Mouse (Mus musculus): ENCODE measurements around the gene BC016579. TPM values are rescaled to one million over a fixed set of nuclear protein-coding genes. Genes with fewer than 3 reads are reported as not detected.

The BC016579 gene
- polyA plus RNA-seq, 1 experiment from 2014 or later: 10.6 TPM

GRCm38 (mm10) chr16:45654465-45654864 lies 597 bp upstream of the BC016579 start:
- Histone ChIP-seq H3K27me3 (ENCODE audit: control insufficient read depth, insufficient read depth, low read length) (no peaks in the 10 kb centered on the region), H3K27ac (replicated peaks) (peak overlapping the region; percentile 91), H3K4me3 (ENCODE audit: low read depth, low read length) (peak overlapping the region; percentile 43; the same call in 1 of the 2 replicates), H3K9me3 (ENCODE audit: control insufficient read depth, low read length) (no peaks in the 10 kb centered on the region), H3K9ac (ENCODE audit: low read length) (no peak overlapping the region), H3K4me2 (replicated peaks; ENCODE audit: low read depth) (peak overlapping the region; percentile 60), H3K4me1 (replicated peaks; ENCODE audit: control insufficient read depth, insufficient read depth) (no peaks in the 10 kb centered on the region), H3K36me3 (ENCODE audit: control insufficient read depth, insufficient read depth, low read length) (no peaks in the 10 kb centered on the region)
- 46% methylated on average over 9 of the region's 9 CpGs for WGBS
- TF ChIP-seq CTCF (IDR thresholded peaks at IDR 0.05; ENCODE audit: low read depth): no peak
- DNase-seq (ENCODE audit: low spot score): no peak
- ATAC-seq (ENCODE audit: low FRiP score, low TSS enrichment): no peak

- no peaks in the 10 kb centered on the region for H3K36me3 ChIP-seq (ENCODE audit: control insufficient read depth, insufficient read depth, low read length)
- no peaks in the 10 kb centered on the region for H3K27me3 ChIP-seq (ENCODE audit: control insufficient read depth, insufficient read depth, low read length)
- TF ChIP-seq EP300 (optimal IDR thresholded peaks at IDR 0.05) (no peak), CTCF (IDR thresholded peaks at IDR 0.05; ENCODE audit: low read depth) (peak; percentile 27; the same call in 1 of the 2 replicates)
- peak overlapping the region; percentile 91 for H3K27ac ChIP-seq (replicated peaks)
- no peaks in the 10 kb centered on the region for H3K9me3 ChIP-seq (ENCODE audit: control insufficient read depth, low read length)
- H3K4me2 ChIP-seq (replicated peaks; ENCODE audit: low read depth): peak overlapping the region; percentile 60
- 10% methylated on average over 17 of the region's 17 CpGs for WGBS
- DNase-seq (ENCODE audit: low spot score): peak; percentile 60
- H3K9ac ChIP-seq (ENCODE audit: low read length): peak overlapping the region; percentile 65
- peak; percentile 25; the same call in 1 of the 2 replicates for ATAC-seq (ENCODE audit: low FRiP score, low TSS enrichment)
- H3K4me3 ChIP-seq (ENCODE audit: low read depth, low read length): peak overlapping the region; percentile 43
- H3K4me1 ChIP-seq (replicated peaks; ENCODE audit: control insufficient read depth, insufficient read depth): no peaks in the 10 kb centered on the region
Measured at GRCm38 (mm10) chr16:45653009-45653933, 597 bp downstream of the BC016579 start.

- no peaks in the 10 kb centered on the region for H3K36me3 ChIP-seq (ENCODE audit: control insufficient read depth, insufficient read depth, low read length)
- peak overlapping the region; percentile 91; the same call in 1 of the 2 replicates for H3K27ac ChIP-seq (replicated peaks)
- H3K4me3 ChIP-seq (ENCODE audit: low read depth, low read length): no peak overlapping the region
- H3K27me3 ChIP-seq (ENCODE audit: control insufficient read depth, insufficient read depth, low read length): no peaks in the 10 kb centered on the region
- 0 out of 2 replicates have a peak, but pooled peaks have one; percentile 13 for ATAC-seq (ENCODE audit: low FRiP score, low TSS enrichment)
- H3K9ac ChIP-seq (ENCODE audit: low read length): no peak overlapping the region
- H3K4me2 ChIP-seq (replicated peaks; ENCODE audit: low read depth): peak overlapping the region; percentile 27
- no peak for DNase-seq (ENCODE audit: low spot score)
- 45% methylated on average over 2 of the region's 2 CpGs for WGBS
- H3K9me3 ChIP-seq (ENCODE audit: control insufficient read depth, low read length): no peaks in the 10 kb centered on the region
- H3K4me1 ChIP-seq (replicated peaks; ENCODE audit: control insufficient read depth, insufficient read depth): no peaks in the 10 kb centered on the region
- TF ChIP-seq EP300 (optimal IDR thresholded peaks at IDR 0.05): no peak
- no peak for TF ChIP-seq CTCF (IDR thresholded peaks at IDR 0.05; ENCODE audit: low read depth)
Measured at GRCm38 (mm10) chr16:45651497-45651896, 2.4 kb downstream of the BC016579 start.

GRCm38 (mm10) chr16:45644380-45644779 lies 9.5 kb downstream of the BC016579 start:
- no peaks in the 10 kb centered on the region for H3K27me3 ChIP-seq (ENCODE audit: control insufficient read depth, insufficient read depth, low read length)
- TF ChIP-seq EP300 (optimal IDR thresholded peaks at IDR 0.05) (no peak), CTCF (IDR thresholded peaks at IDR 0.05; ENCODE audit: low read depth) (no peak)
- H3K27ac ChIP-seq (replicated peaks): no peak overlapping the region; the same call in 1 of the 2 replicates
- ATAC-seq (ENCODE audit: low FRiP score, low TSS enrichment) (peak; percentile 80), DNase-seq (ENCODE audit: low spot score) (peak; percentile 34)
- whole genome bisulfite sequencing: 49% methylated on average over 6 of the region's 6 CpGs
- H3K4me2 ChIP-seq (replicated peaks; ENCODE audit: low read depth): no peak overlapping the region
- no peak overlapping the region for H3K9ac ChIP-seq (ENCODE audit: low read length)
- H3K4me1 ChIP-seq (replicated peaks; ENCODE audit: control insufficient read depth, insufficient read depth): 0 out of 2 replicates have a peak, but pooled peaks cover 2% of the 10 kb centered on the region
- H3K4me3 ChIP-seq (ENCODE audit: low read depth, low read length): no peak overlapping the region
- no peaks in the 10 kb centered on the region for H3K9me3 ChIP-seq (ENCODE audit: control insufficient read depth, low read length)
- no peaks in the 10 kb centered on the region for H3K36me3 ChIP-seq (ENCODE audit: control insufficient read depth, insufficient read depth, low read length)

- Histone ChIP-seq H3K36me3 (ENCODE audit: control insufficient read depth, insufficient read depth, low read length) (no peaks in the 10 kb centered on the region), H3K4me1 (replicated peaks; ENCODE audit: control insufficient read depth, insufficient read depth) (0 out of 2 replicates have a peak, but pooled peaks cover 2% of the 10 kb centered on the region), H3K9ac (ENCODE audit: low read length) (no peak overlapping the region), H3K27me3 (ENCODE audit: control insufficient read depth, insufficient read depth, low read length) (no peaks in the 10 kb centered on the region), H3K4me3 (ENCODE audit: low read depth, low read length) (no peak overlapping the region), H3K27ac (replicated peaks) (peak overlapping the region; percentile 40; the same call in 1 of the 2 replicates), H3K4me2 (replicated peaks; ENCODE audit: low read depth) (no peak overlapping the region), H3K9me3 (ENCODE audit: control insufficient read depth, low read length) (no peaks in the 10 kb centered on the region)
- ATAC-seq (ENCODE audit: low FRiP score, low TSS enrichment): no peak
- no peak for TF ChIP-seq EP300 (optimal IDR thresholded peaks at IDR 0.05)
- TF ChIP-seq CTCF (IDR thresholded peaks at IDR 0.05; ENCODE audit: low read depth): no peak
- DNase-seq (ENCODE audit: low spot score): no peak
- 59% methylated on average over 3 of the region's 3 CpGs for WGBS
Measured at GRCm38 (mm10) chr16:45643944-45644343, 9.9 kb downstream of the BC016579 start.

- no peaks in the 10 kb centered on the region for H3K36me3 ChIP-seq (ENCODE audit: control insufficient read depth, insufficient read depth, low read length)
- H3K9me3 ChIP-seq (ENCODE audit: control insufficient read depth, low read length): no peaks in the 10 kb centered on the region
- H3K27ac ChIP-seq (replicated peaks): peak overlapping the region; percentile 69
- 44% methylated on average over 3 of the region's 3 CpGs for WGBS
- DNase-seq (ENCODE audit: low spot score) (no peak), ATAC-seq (ENCODE audit: low FRiP score, low TSS enrichment) (no peak)
- H3K4me3 ChIP-seq (ENCODE audit: low read depth, low read length): no peak overlapping the region
- H3K4me1 ChIP-seq (replicated peaks; ENCODE audit: control insufficient read depth, insufficient read depth): 0 out of 2 replicates have a peak, but pooled peaks cover 2% of the 10 kb centered on the region
- TF ChIP-seq CTCF (IDR thresholded peaks at IDR 0.05; ENCODE audit: low read depth) (no peak), EP300 (optimal IDR thresholded peaks at IDR 0.05) (no peak)
- no peak overlapping the region for H3K4me2 ChIP-seq (replicated peaks; ENCODE audit: low read depth)
- no peak overlapping the region for H3K9ac ChIP-seq (ENCODE audit: low read length)
- no peaks in the 10 kb centered on the region for H3K27me3 ChIP-seq (ENCODE audit: control insufficient read depth, insufficient read depth, low read length)
Measured at GRCm38 (mm10) chr16:45641301-45641700, 12.6 kb downstream of the BC016579 start.
